Mouse (Mus musculus): ENCODE measurements around the gene Ubr1. TPM values are rescaled to one million over a fixed set of nuclear protein-coding genes. Genes with fewer than 3 reads are reported as not detected.

Gene Ubr1
- polyA plus RNA-seq, 1 experiment from 2014 or later = 27.3 TPM

- WGBS = 95% methylated on average over 1 of the region's 1 CpGs
- H3K9me3 ChIP-seq (ENCODE audit: low read length) = no peaks in the 10 kb centered on the region
- no peaks in the 10 kb centered on the region for H3K4me1 ChIP-seq (ENCODE audit: insufficient read depth, low read length)
- H3K27ac ChIP-seq (ENCODE audit: low read length) = no peak overlapping the region
- no peak for ATAC-seq (ENCODE audit: low FRiP score, low TSS enrichment)
- H3K4me3 ChIP-seq (ENCODE audit: low read length) = no peak overlapping the region
- no peaks in the 10 kb centered on the region for H3K27me3 ChIP-seq (ENCODE audit: insufficient read depth, low read length)
- no peak overlapping the region for H3K4me2 ChIP-seq (replicated peaks; ENCODE audit: low read depth, low read length)
- H3K36me3 ChIP-seq (ENCODE audit: insufficient read depth, low read length) = peaks cover 9% of the 10 kb centered on the region; the same call in 1 of the 2 replicates
- no peak overlapping the region for H3K9ac ChIP-seq (replicated peaks; ENCODE audit: low read length)
These were observed 10.3 kb downstream of the Ubr1 start for GRCm38 (mm10) chr2:120960261-120960660.

DNA sequence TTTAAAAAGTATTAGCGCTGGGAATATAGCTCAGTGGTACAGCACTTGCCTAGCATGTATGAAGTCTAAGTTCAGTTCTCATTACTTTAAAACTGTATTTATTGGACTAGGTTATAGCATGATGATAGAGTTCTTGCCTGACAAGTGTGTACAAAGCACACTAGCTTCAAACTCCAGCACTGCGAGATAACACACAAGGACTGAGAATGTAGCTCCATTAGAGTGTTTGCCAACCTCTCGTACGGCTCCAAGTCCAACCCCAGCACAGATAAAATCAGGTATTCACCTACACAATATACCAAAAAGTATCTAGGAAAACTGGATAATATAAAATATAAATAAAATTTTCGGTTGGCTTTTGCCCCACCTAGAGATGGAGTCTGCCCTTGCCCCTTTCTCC is 10.7 kb downstream of the Ubr1 start:
- H3K27me3 ChIP-seq (ENCODE audit: insufficient read depth, low read length) = no peaks in the 10 kb centered on the region
- no peak overlapping the region for H3K4me3 ChIP-seq (ENCODE audit: low read length)
- no peak for ATAC-seq (ENCODE audit: low FRiP score, low TSS enrichment)
- H3K4me1 ChIP-seq (ENCODE audit: insufficient read depth, low read length) = no peaks in the 10 kb centered on the region
- 93% methylated on average over 5 of the region's 5 CpGs for WGBS
- no peaks in the 10 kb centered on the region for H3K9me3 ChIP-seq (ENCODE audit: low read length)
- H3K36me3 ChIP-seq (ENCODE audit: insufficient read depth, low read length) = peaks cover 9% of the 10 kb centered on the region; the same call in 1 of the 2 replicates
- H3K9ac ChIP-seq (replicated peaks; ENCODE audit: low read length) = no peak overlapping the region
- no peak overlapping the region for H3K27ac ChIP-seq (ENCODE audit: low read length)
- H3K4me2 ChIP-seq (replicated peaks; ENCODE audit: low read depth, low read length) = no peak overlapping the region

GRCm38 (mm10) chr2:120959363-120959762 is 11.2 kb downstream of the Ubr1 start:
- ATAC-seq (ENCODE audit: low FRiP score, low TSS enrichment) = no peak
- Histone ChIP-seq H3K4me3 (ENCODE audit: low read length) (no peak overlapping the region), H3K27me3 (ENCODE audit: insufficient read depth, low read length) (no peaks in the 10 kb centered on the region), H3K9ac (replicated peaks; ENCODE audit: low read length) (no peak overlapping the region), H3K36me3 (ENCODE audit: insufficient read depth, low read length) (peaks cover 9% of the 10 kb centered on the region), H3K4me1 (ENCODE audit: insufficient read depth, low read length) (no peaks in the 10 kb centered on the region), H3K9me3 (ENCODE audit: low read length) (no peaks in the 10 kb centered on the region), H3K4me2 (replicated peaks; ENCODE audit: low read depth, low read length) (no peak overlapping the region), H3K27ac (ENCODE audit: low read length) (no peak overlapping the region)
- WGBS = 85% methylated on average over 2 of the region's 2 CpGs

DNA sequence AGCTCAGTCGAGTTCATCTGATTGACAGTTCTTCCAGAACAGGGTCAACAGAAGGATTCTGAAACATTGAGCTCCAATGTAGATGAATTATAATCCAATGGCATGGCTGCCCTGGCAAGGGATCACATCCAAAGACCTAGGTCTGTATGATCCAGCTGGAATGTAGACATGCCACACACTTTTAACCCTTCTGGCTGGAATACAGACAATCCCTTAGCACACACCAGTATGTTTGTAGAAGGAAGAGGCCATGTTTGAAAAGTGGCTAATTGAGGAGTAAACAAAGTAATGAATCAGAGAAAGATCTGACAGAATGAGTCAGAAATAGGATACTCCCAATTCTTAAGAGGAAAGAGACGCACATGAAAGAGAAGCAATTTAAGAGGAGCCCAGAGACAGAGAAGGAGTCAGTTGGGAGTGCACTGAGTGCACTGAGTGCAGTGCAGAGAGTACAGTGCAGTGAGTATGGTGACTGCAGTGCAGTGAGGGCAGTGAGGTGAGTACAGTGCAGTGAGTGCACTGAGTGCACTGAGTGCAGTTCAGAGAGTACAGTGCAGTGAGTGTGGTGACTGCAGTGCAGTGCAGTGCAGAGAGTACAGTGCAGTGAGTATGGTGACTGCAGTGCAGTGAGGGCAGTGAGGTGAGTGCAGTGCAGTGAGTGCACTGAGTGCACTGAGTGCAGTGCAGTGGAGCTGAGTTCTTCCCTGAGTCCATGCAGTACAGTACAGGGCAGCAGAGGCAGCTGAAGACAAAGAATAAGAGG is 18.2 kb downstream of the Ubr1 start:
- Histone ChIP-seq H3K27me3 (ENCODE audit: insufficient read depth, low read length) (no peaks in the 10 kb centered on the region), H3K4me2 (replicated peaks; ENCODE audit: low read depth, low read length) (no peak overlapping the region), H3K36me3 (ENCODE audit: insufficient read depth, low read length) (peaks cover 19% of the 10 kb centered on the region), H3K9me3 (ENCODE audit: low read length) (no peaks in the 10 kb centered on the region), H3K27ac (ENCODE audit: low read length) (no peak overlapping the region), H3K4me1 (ENCODE audit: insufficient read depth, low read length) (no peaks in the 10 kb centered on the region), H3K4me3 (ENCODE audit: low read length) (no peak overlapping the region), H3K9ac (replicated peaks; ENCODE audit: low read length) (no peak overlapping the region)
- ATAC-seq (ENCODE audit: low FRiP score, low TSS enrichment) = 0 out of 2 replicates have a peak, but pooled peaks have one; percentile 35
- WGBS = 47% methylated on average over 2 of the region's 2 CpGs

DNA sequence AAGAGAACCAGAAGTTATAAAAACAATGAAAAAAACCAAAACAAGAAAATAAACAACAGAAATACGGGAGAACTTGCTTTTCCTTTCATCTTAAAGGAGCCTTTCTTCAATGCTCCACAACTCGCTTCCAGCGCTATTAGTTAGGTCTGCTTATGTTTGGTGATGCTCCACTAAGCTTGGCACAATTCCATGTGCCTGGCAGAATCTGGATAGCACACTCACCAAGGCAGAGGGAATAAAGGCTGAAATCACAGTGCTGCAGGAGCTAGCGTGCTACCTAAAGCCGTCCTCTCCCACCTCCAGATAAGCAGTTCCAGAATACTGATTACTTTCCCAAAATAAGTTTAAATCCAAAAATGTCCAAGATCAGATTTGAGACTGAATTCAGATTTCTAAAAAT is 19.3 kb downstream of the Ubr1 start:
- H3K9me3 ChIP-seq (ENCODE audit: low read length) = no peaks in the 10 kb centered on the region
- no peak for ATAC-seq (ENCODE audit: low FRiP score, low TSS enrichment)
- 84% methylated on average over 5 of the region's 5 CpGs for WGBS
- no peaks in the 10 kb centered on the region for H3K4me1 ChIP-seq (ENCODE audit: insufficient read depth, low read length)
- no peak overlapping the region for H3K27ac ChIP-seq (ENCODE audit: low read length)
- no peak overlapping the region for H3K4me3 ChIP-seq (ENCODE audit: low read length)
- no peak overlapping the region for H3K9ac ChIP-seq (replicated peaks; ENCODE audit: low read length)
- no peak overlapping the region for H3K4me2 ChIP-seq (replicated peaks; ENCODE audit: low read depth, low read length)
- H3K36me3 ChIP-seq (ENCODE audit: insufficient read depth, low read length) = peaks cover 29% of the 10 kb centered on the region
- no peaks in the 10 kb centered on the region for H3K27me3 ChIP-seq (ENCODE audit: insufficient read depth, low read length)

- Histone ChIP-seq H3K4me3 (ENCODE audit: low read length) (no peak overlapping the region), H3K9me3 (ENCODE audit: low read length) (no peaks in the 10 kb centered on the region), H3K4me2 (replicated peaks; ENCODE audit: low read depth, low read length) (no peak overlapping the region), H3K4me1 (ENCODE audit: insufficient read depth, low read length) (no peaks in the 10 kb centered on the region), H3K36me3 (ENCODE audit: insufficient read depth, low read length) (peaks cover 31% of the 10 kb centered on the region), H3K27ac (ENCODE audit: low read length) (no peak overlapping the region), H3K9ac (replicated peaks; ENCODE audit: low read length) (no peak overlapping the region), H3K27me3 (ENCODE audit: insufficient read depth, low read length) (no peaks in the 10 kb centered on the region)
- 95% methylated on average over 3 of the region's 3 CpGs for WGBS
- no peak for ATAC-seq (ENCODE audit: low FRiP score, low TSS enrichment)
These were observed 37.5 kb downstream of the Ubr1 start for GRCm38 (mm10) chr2:120933038-120933437.

DNA sequence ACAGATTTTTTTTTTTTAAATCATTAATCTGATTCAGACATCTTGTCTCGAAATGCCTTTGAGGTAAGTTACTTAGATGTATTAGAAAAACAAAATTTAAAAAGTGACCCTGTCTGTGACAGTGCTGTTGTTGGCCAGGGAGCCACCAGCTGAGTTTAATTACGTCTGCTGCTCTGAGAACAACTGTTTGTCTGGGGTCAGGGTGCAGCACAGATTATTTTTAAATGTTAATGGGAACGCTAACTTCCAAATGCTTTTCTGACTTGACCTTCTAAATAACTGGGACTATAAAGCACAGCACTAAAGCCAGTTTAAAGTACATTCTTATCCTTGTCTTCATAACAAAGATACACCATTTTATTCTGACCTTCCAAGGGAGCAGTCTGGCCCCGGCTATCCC is 61.0 kb downstream of the Ubr1 start:
- Histone ChIP-seq H3K4me2 (replicated peaks; ENCODE audit: low read depth, low read length) (no peak overlapping the region), H3K9me3 (ENCODE audit: low read length) (no peaks in the 10 kb centered on the region), H3K9ac (replicated peaks; ENCODE audit: low read length) (no peak overlapping the region), H3K4me3 (ENCODE audit: low read length) (no peak overlapping the region), H3K27me3 (ENCODE audit: insufficient read depth, low read length) (no peaks in the 10 kb centered on the region), H3K36me3 (ENCODE audit: insufficient read depth, low read length) (peaks cover 21% of the 10 kb centered on the region), H3K4me1 (ENCODE audit: insufficient read depth, low read length) (no peaks in the 10 kb centered on the region), H3K27ac (ENCODE audit: low read length) (no peak overlapping the region)
- WGBS = 50% methylated on average over 4 of the region's 4 CpGs
- ATAC-seq (ENCODE audit: low FRiP score, low TSS enrichment) = no peak

GRCm38 (mm10) chr2:120896361-120896760 is 74.2 kb downstream of the Ubr1 start:
- no peak overlapping the region for H3K27ac ChIP-seq (ENCODE audit: low read length)
- H3K4me2 ChIP-seq (replicated peaks; ENCODE audit: low read depth, low read length) = no peak overlapping the region
- peaks cover 48% of the 10 kb centered on the region for H3K36me3 ChIP-seq (ENCODE audit: insufficient read depth, low read length)
- no peaks in the 10 kb centered on the region for H3K9me3 ChIP-seq (ENCODE audit: low read length)
- no peaks in the 10 kb centered on the region for H3K27me3 ChIP-seq (ENCODE audit: insufficient read depth, low read length)
- H3K9ac ChIP-seq (replicated peaks; ENCODE audit: low read length) = no peak overlapping the region
- WGBS = 96% methylated on average over 3 of the region's 3 CpGs
- H3K4me1 ChIP-seq (ENCODE audit: insufficient read depth, low read length) = no peaks in the 10 kb centered on the region
- no peak overlapping the region for H3K4me3 ChIP-seq (ENCODE audit: low read length)
- no peak for ATAC-seq (ENCODE audit: low FRiP score, low TSS enrichment)

DNA sequence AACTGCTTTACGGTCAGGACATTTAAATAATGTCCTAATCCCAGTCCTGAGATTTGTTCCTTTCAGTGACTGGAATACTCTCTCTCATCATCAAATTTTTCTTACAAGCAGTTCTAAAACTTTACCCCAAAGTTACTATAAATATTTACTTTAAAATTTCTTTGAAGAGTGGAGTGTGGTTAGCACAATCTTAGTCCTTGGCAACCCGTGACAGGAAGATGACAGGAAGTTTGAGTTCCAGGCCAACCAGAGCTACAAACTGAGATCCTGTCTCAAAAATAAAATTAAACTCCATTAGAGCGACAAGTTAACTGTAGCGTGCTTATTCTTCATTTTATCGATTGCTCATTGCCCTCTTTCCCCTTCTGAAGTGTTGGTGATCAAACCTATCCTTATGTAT is 82.9 kb downstream of the Ubr1 start:
- no peak for ATAC-seq (ENCODE audit: low FRiP score, low TSS enrichment)
- H3K27ac ChIP-seq (ENCODE audit: low read length) = no peak overlapping the region
- H3K27me3 ChIP-seq (ENCODE audit: insufficient read depth, low read length) = no peaks in the 10 kb centered on the region
- WGBS = 93% methylated on average over 5 of the region's 5 CpGs
- H3K4me2 ChIP-seq (replicated peaks; ENCODE audit: low read depth, low read length) = no peak overlapping the region
- no peaks in the 10 kb centered on the region for H3K9me3 ChIP-seq (ENCODE audit: low read length)
- H3K36me3 ChIP-seq (ENCODE audit: insufficient read depth, low read length) = peaks cover 33% of the 10 kb centered on the region
- H3K9ac ChIP-seq (replicated peaks; ENCODE audit: low read length) = no peak overlapping the region
- H3K4me3 ChIP-seq (ENCODE audit: low read length) = no peak overlapping the region
- no peaks in the 10 kb centered on the region for H3K4me1 ChIP-seq (ENCODE audit: insufficient read depth, low read length)

GRCm38 (mm10) chr2:120873192-120873591 is 97.3 kb downstream of the Ubr1 start:
- ATAC-seq (ENCODE audit: low FRiP score, low TSS enrichment) = no peak
- Histone ChIP-seq H3K27ac (ENCODE audit: low read length) (no peak overlapping the region), H3K27me3 (ENCODE audit: insufficient read depth, low read length) (no peaks in the 10 kb centered on the region), H3K4me2 (replicated peaks; ENCODE audit: low read depth, low read length) (no peak overlapping the region), H3K4me1 (ENCODE audit: insufficient read depth, low read length) (no peaks in the 10 kb centered on the region), H3K9me3 (ENCODE audit: low read length) (no peaks in the 10 kb centered on the region), H3K4me3 (ENCODE audit: low read length) (no peak overlapping the region), H3K36me3 (ENCODE audit: insufficient read depth, low read length) (peaks cover 22% of the 10 kb centered on the region), H3K9ac (replicated peaks; ENCODE audit: low read length) (no peak overlapping the region)
- WGBS = 74% methylated on average over 2 of the region's 2 CpGs
